Mouse (Mus musculus) macrophage (primary cell): ENCODE data around the gene Ankrd13b. TPM values are rescaled to one million over a fixed set of nuclear protein-coding genes. Genes with fewer than 3 reads are reported as not detected.
A peak's percentile ranks its signal among the peaks of the same experiment; 100 is the strongest.

Source experiments
- H3K27ac ChIP-seq: fragments of 350-480 bp; formaldehyde crosslinking; 2 replicates; pipeline ENCODE4 v1.9.0; 2021
- H3K36me3 ChIP-seq: fragments of 350-480 bp; formaldehyde crosslinking; 2 replicates; pipeline ENCODE4 v1.9.0; 2021; ENCODE audit errors: inconsistent target
- H3K4me3 ChIP-seq: fragments of 350-480 bp; formaldehyde crosslinking; 2 replicates; pipeline ENCODE4 v1.9.0; 2021; ENCODE audit errors: inconsistent target
- H3K79me2 ChIP-seq: fragments of 350-480 bp; formaldehyde crosslinking; 2 replicates; pipeline ENCODE4 v1.9.0; 2021; ENCODE audit errors: inconsistent target
- WGBS: methylation state at CpG from one replicate; pipeline ENCODE4 v1.1.7; 2026; ENCODE audit warnings: inconsistent platforms; ENCODE audit not compliant: missing documents; 5-methylcytosine and 5-hydroxymethylcytosine counted together
- polyA plus RNA-seq: library from polyadenylated mRNA; stranded (reverse); fragments of 250-400 nt; gene quantifications from 3 replicates; pipeline ENCODE4 v1.2.4, GENCODE M21; 2018; ENCODE audit warnings: inconsistent platforms

Ankrd13b gene
- polyA plus RNA-seq, 1 experiment from 2014 or later, result 3.3 TPM

- H3K79me2 ChIP-seq, result no peaks in the 10 kb centered on the region
- H3K27ac ChIP-seq, result peak overlapping the region; percentile 90
- no peaks in the 10 kb centered on the region for H3K36me3 ChIP-seq
- H3K4me3 ChIP-seq, result peak overlapping the region; percentile 12
- WGBS, result 1% methylated on average over 7 of the region's 7 CpGs
Observed at GRCm38 (mm10) chr11:77442186-77443170, 47.0 kb downstream of the Ankrd13b start.

GRCm38 (mm10) chr11:77441020-77441419 is 48.5 kb downstream of the Ankrd13b start:
- H3K79me2 ChIP-seq, result no peaks in the 10 kb centered on the region
- WGBS, result 86% methylated on average over 8 of the region's 8 CpGs
- H3K4me3 ChIP-seq, result no peak overlapping the region
- no peaks in the 10 kb centered on the region for H3K36me3 ChIP-seq
- H3K27ac ChIP-seq, result peak overlapping the region; percentile 90; the same call in 1 of the 2 replicates

DNA sequence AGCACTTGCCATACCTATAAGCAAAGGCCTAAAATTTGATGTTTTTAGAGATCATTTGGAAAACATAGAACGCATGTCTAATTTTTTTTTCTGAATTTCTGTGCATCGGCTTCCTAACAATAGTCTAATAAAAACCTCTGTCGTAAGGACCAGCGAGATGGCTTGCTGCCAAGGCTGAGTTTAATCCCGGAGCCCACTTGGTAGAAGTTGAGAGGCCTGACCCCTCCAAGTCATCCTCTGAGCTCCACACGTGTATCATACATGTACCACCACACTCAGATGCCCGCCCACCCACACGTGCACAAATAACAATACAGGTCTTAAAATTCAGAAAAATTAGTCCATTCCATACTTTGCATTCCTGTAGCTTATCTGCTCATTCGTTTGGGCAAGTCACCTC is 49.4 kb downstream of the Ankrd13b start:
- Histone ChIP-seq H3K36me3 (no peaks in the 10 kb centered on the region), H3K4me3 (no peak overlapping the region), H3K79me2 (no peaks in the 10 kb centered on the region), H3K27ac (no peak overlapping the region)
- WGBS, result 92% methylated on average over 9 of the region's 9 CpGs

DNA sequence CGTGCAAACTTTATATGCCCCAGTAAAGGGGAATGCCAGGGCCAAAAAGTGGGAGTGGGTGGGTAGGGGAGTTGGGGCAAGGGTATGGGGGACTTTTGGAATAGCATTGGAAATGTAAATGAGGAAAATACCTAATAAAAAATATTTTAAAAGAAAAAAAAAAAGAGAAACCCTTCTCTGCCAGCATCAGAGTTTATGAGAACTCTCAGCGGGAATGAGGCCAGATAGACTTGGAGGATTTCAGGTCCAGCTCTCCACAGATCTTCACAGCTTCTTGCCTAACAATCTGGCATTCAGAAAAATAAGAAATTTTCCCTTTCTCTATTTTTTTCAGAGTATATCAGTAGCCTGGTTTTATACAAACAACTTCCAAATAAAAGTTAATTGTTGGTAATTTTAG is 52.5 kb downstream of the Ankrd13b start:
- Histone ChIP-seq H3K36me3 (no peaks in the 10 kb centered on the region), H3K27ac (no peak overlapping the region), H3K4me3 (no peak overlapping the region), H3K79me2 (no peaks in the 10 kb centered on the region)
- 100% methylated on average over 2 of the region's 2 CpGs for WGBS

DNA sequence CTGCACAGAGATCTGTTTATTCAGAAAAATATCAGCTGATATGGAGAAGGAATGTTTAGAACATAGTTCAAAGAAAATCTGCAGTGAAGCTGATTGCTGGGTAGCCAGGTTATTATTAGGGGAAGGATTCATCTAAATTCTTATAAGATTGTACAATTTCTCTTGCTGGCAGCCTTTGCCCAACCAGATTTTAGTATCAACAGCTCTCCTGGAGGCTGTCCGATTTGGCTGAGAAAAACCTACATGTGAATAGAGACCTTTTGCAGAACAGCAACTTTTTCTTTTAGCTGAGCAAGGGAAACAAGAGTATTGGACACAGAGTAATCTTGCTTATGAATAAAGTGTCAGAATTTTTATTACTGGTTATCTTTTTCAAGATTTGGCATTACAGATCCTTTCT is 61.0 kb downstream of the Ankrd13b start:
- WGBS, result 93% methylated on average over 1 of the region's 1 CpGs
- H3K4me3 ChIP-seq, result no peak overlapping the region
- no peaks in the 10 kb centered on the region for H3K79me2 ChIP-seq
- no peak overlapping the region for H3K27ac ChIP-seq
- no peaks in the 10 kb centered on the region for H3K36me3 ChIP-seq

GRCm38 (mm10) chr11:77423175-77423859 is 66.2 kb downstream of the Ankrd13b start:
- 96% methylated on average over 4 of the region's 4 CpGs for WGBS
- Histone ChIP-seq H3K79me2 (no peaks in the 10 kb centered on the region), H3K36me3 (no peaks in the 10 kb centered on the region), H3K4me3 (no peak overlapping the region), H3K27ac (no peak overlapping the region)

Other genes starting within 250 kb of the Ankrd13b start
- gene Coro6, start 27.3 kb downstream of the Ankrd13b start, polyA plus RNA-seq, result not detected in 3 replicates
- gene Git1, start 3.9 kb upstream of the Ankrd13b start, polyA plus RNA-seq, result 23.8 to 28.2 TPM (median 25.3 TPM) in 3 replicates
- gene Abhd15, start 25.4 kb upstream of the Ankrd13b start, polyA plus RNA-seq, result 0.63 to 3.6 TPM (median 3.1 TPM) in 3 replicates
- 1.8 to 4.6 TPM (median 4.5 TPM) in 3 replicates for gene Trp53i13, start 26.3 kb upstream of the Ankrd13b start, polyA plus RNA-seq
- gene Gm10392, start 29.5 kb upstream of the Ankrd13b start, polyA plus RNA-seq, result not detected in 3 replicates
- gene Taok1, start 118.1 kb upstream of the Ankrd13b start, polyA plus RNA-seq, result 16.9 to 21.9 TPM (median 19.1 TPM) in 3 replicates
- 22.9 to 25.7 TPM (median 24.8 TPM) in 3 replicates for gene Nufip2, start 196.5 kb upstream of the Ankrd13b start, polyA plus RNA-seq
- not detected in 3 replicates for gene Cryba1, start 235.6 kb upstream of the Ankrd13b start, polyA plus RNA-seq